Mouse (Mus musculus) bone marrow macrophage, adult 2 months (primary cell): ENCODE results near the gene Vmn2r110.

Experiments used
- CTCF ChIP-seq: IDR thresholded peaks from 2 replicates; pipeline ENCODE4 v1.5.1; 2012; ENCODE audit warnings: low read depth, mild to moderate bottlenecking, low read length, moderate library complexity
- POLR2A ChIP-seq: IDR thresholded peaks from 2 replicates; pipeline ENCODE4 v1.6.1; 2012; ENCODE audit warnings: mild to moderate bottlenecking, low read depth, low read length, borderline replicate concordance

DNA sequence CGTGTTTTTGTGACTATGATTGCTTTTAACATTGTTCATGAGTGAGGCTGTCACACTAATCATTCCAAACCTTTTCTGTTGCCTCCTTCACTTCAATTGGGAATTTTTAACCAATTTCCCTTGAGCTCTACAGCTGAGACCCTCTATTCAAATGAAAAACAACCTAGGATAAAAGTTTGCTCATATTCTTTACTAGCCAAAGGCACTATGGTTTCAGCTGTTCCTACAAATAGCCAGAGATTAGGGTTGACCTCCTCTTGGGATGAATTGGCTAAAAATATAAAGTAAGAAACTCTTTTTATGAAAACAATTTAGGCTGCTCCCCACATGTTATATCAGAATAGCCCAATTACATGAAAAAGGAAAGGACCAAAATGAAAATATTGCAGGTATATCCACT lies at the start of gene Vmn2r110:
- TF ChIP-seq POLR2A (no peak), CTCF (no peak)
